Mouse (Mus musculus) stomach, postnatal 0 days (tissue): ENCODE measurements around the gene Rasl12. TPM values are rescaled to one million over a fixed set of nuclear protein-coding genes. Genes with fewer than 3 reads are reported as not detected.

Source experiments
- ATAC-seq: fragments of 200-750 bp; cut with Nextera tagmentation; 2 replicates; pipeline ENCODE4 v1.8.0; 2017; ENCODE audit not compliant: low FRiP score, low TSS enrichment
- DNase-seq: peaks from one replicate; pipeline ENCODE4 v3.0.0-alpha.2; 2016; ENCODE audit warnings: low spot score
- H3K27ac ChIP-seq: fragments of 300-500 bp; sonication (generic); replicated peaks from 2 replicates; pipeline ENCODE4 v1.5.1; 2014; ENCODE audit warnings: mild to moderate bottlenecking, control low read depth
- H3K27me3 ChIP-seq: fragments of 300-500 bp; sonication (generic); 2 replicates; pipeline ENCODE4 v1.6.1; 2014; ENCODE audit warnings: low read length; ENCODE audit not compliant: control insufficient read depth, insufficient read depth
- H3K36me3 ChIP-seq: fragments of 300-500 bp; sonication (generic); 2 replicates; pipeline ENCODE4 v1.6.1; 2014; ENCODE audit warnings: low read length, mixed read lengths; ENCODE audit not compliant: control insufficient read depth, insufficient read depth
- H3K4me1 ChIP-seq: fragments of 300-500 bp; sonication (generic); replicated peaks from 2 replicates; pipeline ENCODE4 v1.6.1; 2014; ENCODE audit warnings: antibody characterized with exemption; ENCODE audit not compliant: control insufficient read depth, insufficient read depth
- H3K4me2 ChIP-seq: fragments of 300-500 bp; sonication (generic); replicated peaks from 2 replicates; pipeline ENCODE4 v1.6.1; 2014; ENCODE audit warnings: low read depth, mild to moderate bottlenecking, control low read depth, moderate library complexity
- H3K4me3 ChIP-seq: fragments of 300-500 bp; sonication (generic); 2 replicates; pipeline ENCODE4 v1.5.1; 2014; ENCODE audit warnings: low read depth, low read length, control low read depth
- H3K9ac ChIP-seq: fragments of 300-500 bp; sonication (generic); 2 replicates; pipeline ENCODE4 v1.6.1; 2014; ENCODE audit warnings: mild to moderate bottlenecking, low read length, control low read depth, mixed read lengths
- H3K9me3 ChIP-seq: fragments of 300-500 bp; sonication (generic); 2 replicates; pipeline ENCODE4 v1.6.1; 2016; ENCODE audit warnings: low read length; ENCODE audit not compliant: control insufficient read depth
- CTCF ChIP-seq: IDR thresholded peaks from 2 replicates; pipeline ENCODE4 v1.5.1; 2016; ENCODE audit warnings: antibody characterized with exemption, low read depth, mild to moderate bottlenecking, moderate library complexity
- EP300 ChIP-seq: optimal IDR thresholded peaks from 2 replicates; pipeline ENCODE3; 2016; ENCODE audit warnings: antibody characterized with exemption
- WGBS: fragments of 180-500 bp; shearing (Covaris S2); extraction: QIAGEN DNeasy Blood & Tissue Kit; methylation state at CpG from one replicate; pipeline ENCODE4 v1.1.7; 2014; 5-methylcytosine and 5-hydroxymethylcytosine counted together
- polyA plus RNA-seq: library from polyadenylated mRNA; unstranded; fragments of >200 nt; fragmentation: Nextera tagmentation; extraction: Ambion mirVana; gene quantifications from 2 replicates; pipeline ENCODE4 v1.2.1, GENCODE M21; 2015

Rasl12 gene
- polyA plus RNA-seq, 1 experiment from 2014 or later, result 3.7 TPM

DNA sequence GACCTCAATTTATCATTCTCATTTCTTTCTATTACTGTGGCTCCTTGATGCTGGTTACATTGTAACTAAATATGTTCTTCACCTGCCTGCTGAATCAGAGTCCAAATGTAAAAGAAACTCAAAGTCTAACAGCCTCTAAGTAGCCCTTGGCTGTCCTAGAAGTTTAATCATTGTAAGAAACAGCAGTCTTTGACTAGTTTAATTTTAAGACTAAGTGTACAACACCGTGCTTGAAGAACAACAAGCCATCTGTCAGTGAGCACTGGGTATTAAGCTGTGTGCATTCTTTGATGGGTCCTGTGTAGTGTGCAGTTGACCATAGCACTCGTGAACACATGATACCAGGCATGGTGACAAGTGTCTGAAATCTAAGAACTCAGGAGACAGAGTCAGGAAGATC is 29.2 kb downstream of the Rasl12 start:
- DNase-seq, result no peak
- 73% methylated on average over 2 of the region's 2 CpGs for WGBS
- H3K4me2 ChIP-seq, result no peak overlapping the region
- ATAC-seq, result no peak
- H3K9me3 ChIP-seq, result no peaks in the 10 kb centered on the region
- H3K27ac ChIP-seq, result no peak overlapping the region
- H3K4me3 ChIP-seq, result no peak overlapping the region
- no peak overlapping the region for H3K9ac ChIP-seq
- TF ChIP-seq EP300 (no peak), CTCF (no peak)
- no peaks in the 10 kb centered on the region for H3K27me3 ChIP-seq
- H3K4me1 ChIP-seq, result no peaks in the 10 kb centered on the region
- no peaks in the 10 kb centered on the region for H3K36me3 ChIP-seq

DNA sequence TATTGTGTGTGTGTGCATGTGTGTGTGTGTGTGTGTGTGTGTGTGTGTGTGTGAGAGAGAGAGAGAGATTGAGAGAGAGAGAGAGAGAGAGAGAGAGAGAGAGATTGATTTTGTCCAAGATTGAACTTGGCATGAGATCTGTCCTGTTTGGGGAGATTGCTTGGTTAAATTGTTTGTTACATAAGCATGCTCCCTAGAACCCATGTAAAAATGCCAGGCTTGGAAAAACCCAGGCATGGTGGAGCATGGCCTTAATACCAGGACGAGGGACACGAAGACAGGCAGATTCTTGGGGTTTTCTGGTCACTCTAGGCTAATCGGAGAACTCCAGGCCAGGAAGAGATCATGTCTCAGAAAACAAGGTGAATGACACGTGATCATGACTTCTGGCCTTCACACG is 29.7 kb downstream of the Rasl12 start:
- DNase-seq (no peak), ATAC-seq (no peak)
- H3K9me3 ChIP-seq, result no peaks in the 10 kb centered on the region
- H3K36me3 ChIP-seq, result no peaks in the 10 kb centered on the region
- 88% methylated on average over 5 of the region's 5 CpGs for WGBS
- H3K27me3 ChIP-seq, result no peaks in the 10 kb centered on the region
- no peak overlapping the region for H3K9ac ChIP-seq
- H3K27ac ChIP-seq, result no peak overlapping the region
- no peak overlapping the region for H3K4me3 ChIP-seq
- H3K4me2 ChIP-seq, result no peak overlapping the region
- TF ChIP-seq EP300 (no peak), CTCF (no peak)
- no peaks in the 10 kb centered on the region for H3K4me1 ChIP-seq

DNA sequence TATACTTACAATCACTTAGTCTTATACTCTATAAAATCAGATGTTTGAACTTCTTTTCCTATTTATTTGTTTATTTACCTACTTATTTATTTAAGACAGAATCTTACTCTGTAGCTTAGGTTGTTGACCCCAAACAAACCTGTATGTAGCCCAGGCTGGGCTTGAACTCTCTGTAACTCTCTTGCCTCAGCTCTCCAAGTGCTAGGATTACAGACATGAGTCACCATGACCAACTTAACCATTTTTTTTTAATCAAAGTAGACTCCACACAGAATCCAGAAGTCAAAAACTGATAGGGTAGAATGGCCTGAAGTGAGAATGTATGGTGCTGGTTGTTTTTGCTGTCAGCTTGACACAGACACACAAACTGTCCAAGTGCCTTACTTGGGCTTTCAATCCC is 32.1 kb downstream of the Rasl12 start:
- Histone ChIP-seq H3K9ac (no peak overlapping the region), H3K27me3 (no peaks in the 10 kb centered on the region), H3K36me3 (no peaks in the 10 kb centered on the region), H3K9me3 (no peaks in the 10 kb centered on the region), H3K27ac (no peak overlapping the region), H3K4me2 (no peak overlapping the region), H3K4me1 (no peaks in the 10 kb centered on the region), H3K4me3 (no peak overlapping the region)
- no peak for ATAC-seq
- DNase-seq, result no peak
- TF ChIP-seq EP300 (no peak), CTCF (no peak)

DNA sequence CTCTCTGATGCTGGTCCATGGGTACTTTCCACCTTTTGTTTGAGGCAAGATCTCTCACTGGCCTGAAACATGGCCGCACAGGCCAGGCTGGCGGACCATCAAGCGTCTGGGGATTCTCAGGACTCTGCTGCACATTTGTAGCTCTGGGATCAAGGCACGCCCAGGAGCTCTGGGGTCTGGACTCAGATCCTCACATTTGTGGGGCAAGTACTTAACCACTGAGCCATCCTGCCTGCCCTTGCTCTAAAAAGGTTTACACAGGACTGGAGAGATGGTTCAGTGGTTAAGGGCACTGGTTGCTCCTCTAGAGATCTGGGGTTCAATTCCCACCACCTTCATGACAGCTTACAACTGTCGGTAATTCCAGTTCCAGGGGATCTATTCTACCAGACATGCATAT is 32.6 kb downstream of the Rasl12 start:
- Histone ChIP-seq H3K9ac (no peak overlapping the region), H3K27ac (no peak overlapping the region), H3K4me3 (no peak overlapping the region), H3K36me3 (no peaks in the 10 kb centered on the region), H3K4me1 (no peaks in the 10 kb centered on the region), H3K4me2 (no peak overlapping the region), H3K27me3 (no peaks in the 10 kb centered on the region), H3K9me3 (no peaks in the 10 kb centered on the region)
- no peak for DNase-seq
- TF ChIP-seq EP300, result no peak
- no peak for TF ChIP-seq CTCF
- 88% methylated on average over 5 of the region's 5 CpGs for whole genome bisulfite sequencing
- ATAC-seq, result no peak

DNA sequence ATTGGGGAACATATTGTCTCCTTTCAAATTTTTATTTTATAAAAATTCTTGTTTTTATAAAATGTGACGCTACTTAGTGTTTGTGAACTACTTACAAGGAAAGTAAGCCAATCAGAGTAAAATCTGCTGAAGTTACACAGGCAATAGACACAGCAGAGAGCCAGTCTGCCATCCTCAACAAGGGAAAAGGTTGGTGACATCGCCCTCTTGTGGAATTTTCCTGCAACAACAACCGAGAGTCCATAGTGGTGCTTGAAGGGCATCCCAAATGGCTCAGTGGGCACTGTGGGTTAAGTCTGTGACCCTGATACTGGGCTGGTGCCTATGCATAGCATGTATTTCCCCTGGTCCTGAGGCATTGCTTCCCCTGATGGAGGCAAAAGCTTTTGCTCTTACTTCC is 33.9 kb downstream of the Rasl12 start:
- DNase-seq, result peak; percentile 79
- Histone ChIP-seq H3K4me1 (no peaks in the 10 kb centered on the region), H3K4me3 (no peak overlapping the region), H3K36me3 (no peaks in the 10 kb centered on the region), H3K4me2 (no peak overlapping the region), H3K27ac (no peak overlapping the region), H3K9ac (no peak overlapping the region), H3K9me3 (no peaks in the 10 kb centered on the region), H3K27me3 (no peaks in the 10 kb centered on the region)
- TF ChIP-seq EP300 (no peak), CTCF (peak; percentile 95)
- WGBS, result 2% methylated on average over 3 of the region's 3 CpGs
- ATAC-seq, result no peak

DNA sequence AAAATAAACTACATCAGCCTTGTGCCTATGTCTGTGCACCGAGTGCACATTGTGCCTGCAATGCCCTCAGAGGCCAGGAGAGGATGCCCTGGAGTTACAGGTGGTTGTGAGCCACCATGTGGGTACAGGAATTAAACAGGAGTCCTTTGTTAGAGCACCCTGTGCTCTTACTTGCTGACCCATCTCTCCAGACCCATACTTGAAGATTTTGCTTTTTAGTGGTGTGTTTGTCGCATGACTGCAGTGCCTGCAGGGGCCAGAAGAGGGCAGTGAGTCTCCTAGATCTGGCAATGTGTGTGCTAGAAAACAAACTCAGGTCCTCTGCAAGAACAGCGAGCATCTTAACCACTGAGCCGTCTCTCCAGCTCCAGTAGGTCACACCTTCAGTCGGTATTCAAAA is 35.8 kb downstream of the Rasl12 start:
- no peak overlapping the region for H3K4me2 ChIP-seq
- ATAC-seq, result no peak
- H3K9ac ChIP-seq, result no peak overlapping the region
- no peaks in the 10 kb centered on the region for H3K27me3 ChIP-seq
- WGBS, result 65% methylated on average over 5 of the region's 5 CpGs
- TF ChIP-seq CTCF, result peak; percentile 70
- no peak for TF ChIP-seq EP300
- H3K9me3 ChIP-seq, result no peaks in the 10 kb centered on the region
- no peak overlapping the region for H3K27ac ChIP-seq
- peak; percentile 57 for DNase-seq
- H3K4me3 ChIP-seq, result no peak overlapping the region
- H3K4me1 ChIP-seq, result no peaks in the 10 kb centered on the region
- no peaks in the 10 kb centered on the region for H3K36me3 ChIP-seq

DNA sequence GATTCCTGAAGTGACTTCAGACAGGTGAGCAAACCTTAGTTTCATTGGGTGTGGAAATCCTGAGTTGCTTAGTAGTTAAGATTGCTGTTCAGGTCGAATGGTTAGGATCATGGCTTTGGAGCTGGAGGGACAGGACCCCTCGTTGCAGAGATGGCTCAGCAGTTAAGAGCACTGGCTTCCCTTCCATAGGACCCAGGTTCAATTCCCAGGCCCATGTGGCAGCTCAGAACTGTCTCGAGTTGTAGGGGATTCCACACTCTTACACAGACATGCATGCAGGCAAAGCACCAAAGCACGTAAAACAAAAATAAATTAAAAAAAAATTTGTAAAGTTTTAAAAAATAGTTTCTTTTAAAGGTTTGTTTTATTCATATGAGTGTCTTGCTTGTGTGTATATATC is 36.9 kb downstream of the Rasl12 start:
- Histone ChIP-seq H3K27me3 (no peaks in the 10 kb centered on the region), H3K4me2 (no peak overlapping the region), H3K4me3 (no peak overlapping the region), H3K36me3 (no peaks in the 10 kb centered on the region), H3K27ac (no peak overlapping the region), H3K9me3 (no peaks in the 10 kb centered on the region), H3K9ac (no peak overlapping the region), H3K4me1 (no peaks in the 10 kb centered on the region)
- no peak for DNase-seq
- 63% methylated on average over 4 of the region's 4 CpGs for WGBS
- TF ChIP-seq EP300 (no peak), CTCF (no peak)
- ATAC-seq, result no peak
